Mouse (Mus musculus): ENCODE measurements around the gene Lair1.

DNA sequence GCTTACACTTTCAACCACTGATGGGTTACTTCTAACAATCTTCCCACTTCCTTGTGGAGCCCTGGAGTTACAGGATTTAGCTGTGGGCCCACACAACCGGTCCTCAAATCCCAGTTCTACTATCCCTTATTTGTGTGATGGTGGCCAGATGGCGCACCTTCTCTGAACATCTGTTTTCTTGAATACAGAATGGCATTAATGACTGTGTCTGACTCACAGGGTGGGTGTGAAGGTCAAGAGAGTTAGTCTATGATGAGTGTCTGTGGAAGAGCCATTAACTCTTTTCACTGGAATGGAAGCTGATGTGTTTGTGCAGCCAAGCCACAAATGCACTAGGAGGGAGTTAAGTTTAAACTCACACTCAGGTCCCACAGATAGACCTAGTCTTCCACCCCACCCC lies 35.3 kb upstream of the Lair1 start:
- TF ChIP-seq POLR2A (IDR thresholded peaks at IDR 0.05; ENCODE audit: extremely low read depth, insufficient read depth, low read length) (no peak), CTCF (IDR thresholded peaks at IDR 0.05; ENCODE audit: low read depth, low read length) (no peak)

All from liver, adult 2 months (tissue).